Mouse (Mus musculus) forebrain, embryonic 14.5 days (tissue): ENCODE results near the gene Arhgef12. TPM values are rescaled to one million over a fixed set of nuclear protein-coding genes. Genes with fewer than 3 reads are reported as not detected.
"Not testable (repeated sequence)": the region's sequence is repeated elsewhere in the genome, so short reads cannot be mapped to it uniquely, and the experiment has no call there.

Experiments
- ATAC-seq: fragments of 200-750 bp; cut with Nextera tagmentation; 2 replicates; pipeline ENCODE4 v1.8.0; 2017; ENCODE audit warnings: mild to moderate bottlenecking, moderate library complexity
- DNase-seq: peaks from one replicate; pipeline ENCODE4 v3.0.0-alpha.2; 2015; ENCODE audit warnings: low spot score
- H3K27ac ChIP-seq: fragments of 300-500 bp; sonication (generic); 2 replicates; pipeline ENCODE4 v1.5.1; 2014; ENCODE audit warnings: low read depth, mild to moderate bottlenecking, control low read depth, low read length, moderate library complexity
- H3K27me3 ChIP-seq: fragments of 300-500 bp; sonication (generic); replicated peaks from 2 replicates; pipeline ENCODE4 v1.6.1; 2014; ENCODE audit warnings: low read length, control low read depth, mixed read lengths; ENCODE audit not compliant: control insufficient read depth, insufficient read depth
- H3K36me3 ChIP-seq: fragments of 300-500 bp; sonication (generic); 2 replicates; pipeline ENCODE4 v1.6.1; 2014; ENCODE audit warnings: low read length, control low read depth; ENCODE audit not compliant: control insufficient read depth, insufficient read depth
- H3K4me1 ChIP-seq: fragments of 300-500 bp; sonication (generic); 2 replicates; pipeline ENCODE4 v1.6.1; 2014; ENCODE audit warnings: antibody characterized with exemption, low read length, control low read depth; ENCODE audit not compliant: control insufficient read depth, insufficient read depth
- H3K4me2 ChIP-seq: fragments of 300-500 bp; sonication (generic); 2 replicates; pipeline ENCODE4 v1.6.1; 2014; ENCODE audit warnings: mild to moderate bottlenecking, control low read depth, low read length
- H3K4me3 ChIP-seq: fragments of 300-500 bp; sonication (generic); 2 replicates; pipeline ENCODE4 v1.5.1; 2014; ENCODE audit warnings: low read depth, low read length, control low read depth
- H3K9ac ChIP-seq: fragments of 300-500 bp; sonication (generic); 2 replicates; pipeline ENCODE4 v1.6.1; 2014; ENCODE audit warnings: mild to moderate bottlenecking, low read length, control low read depth, moderate library complexity
- H3K9me3 ChIP-seq: fragments of 300-500 bp; sonication (generic); replicated peaks from 2 replicates; pipeline ENCODE4 v1.6.1; 2016; ENCODE audit warnings: low read length, control low read depth, mixed read lengths; ENCODE audit not compliant: control insufficient read depth
- WGBS: fragments of 180-500 bp; shearing (Covaris S2); extraction: QIAGEN DNeasy Blood & Tissue Kit; methylation state at CpG from one replicate; pipeline ENCODE4 v1.1.7; 2014; 5-methylcytosine and 5-hydroxymethylcytosine counted together
- polyA plus RNA-seq: library from polyadenylated mRNA; unstranded; fragments of >200 nt; fragmentation: Nextera tagmentation; extraction: Ambion mirVana; gene quantifications from 2 replicates; pipeline ENCODE4 v1.2.1, GENCODE M21; 2014

The Arhgef12 gene
- polyA plus RNA-seq, 1 experiment from 2014 or later: 14.2 TPM

DNA sequence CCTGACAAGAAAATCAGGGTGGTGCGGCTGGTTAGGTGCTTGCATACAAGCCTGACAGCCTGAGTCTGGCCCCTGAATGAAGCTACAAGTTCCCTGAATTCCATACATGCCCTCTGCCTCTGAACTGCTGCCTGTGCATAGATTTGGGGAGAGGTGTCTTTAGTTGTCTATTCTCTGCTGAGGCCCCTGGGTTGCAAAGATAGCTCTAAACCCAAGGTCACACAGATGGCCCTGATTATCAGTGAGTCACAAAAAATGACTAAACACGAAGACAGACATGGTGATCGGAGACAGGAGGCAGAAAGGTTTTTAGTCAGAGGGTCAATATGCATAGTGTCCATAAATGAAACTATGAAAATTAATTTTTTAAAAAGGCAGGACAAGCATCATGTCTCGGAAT lies 113.4 kb downstream of the Arhgef12 start:
- Histone ChIP-seq H3K36me3 (peaks cover 82% of the 10 kb centered on the region), H3K4me1 (no peaks in the 10 kb centered on the region), H3K9ac (no peak overlapping the region), H3K4me2 (no peak overlapping the region), H3K9me3 (no peaks in the 10 kb centered on the region), H3K27ac (no peak overlapping the region), H3K4me3 (no peak overlapping the region), H3K27me3 (no peaks in the 10 kb centered on the region)
- DNase-seq (no peak), ATAC-seq (no peak)
- 98% methylated on average over 4 of the region's 4 CpGs for WGBS

DNA sequence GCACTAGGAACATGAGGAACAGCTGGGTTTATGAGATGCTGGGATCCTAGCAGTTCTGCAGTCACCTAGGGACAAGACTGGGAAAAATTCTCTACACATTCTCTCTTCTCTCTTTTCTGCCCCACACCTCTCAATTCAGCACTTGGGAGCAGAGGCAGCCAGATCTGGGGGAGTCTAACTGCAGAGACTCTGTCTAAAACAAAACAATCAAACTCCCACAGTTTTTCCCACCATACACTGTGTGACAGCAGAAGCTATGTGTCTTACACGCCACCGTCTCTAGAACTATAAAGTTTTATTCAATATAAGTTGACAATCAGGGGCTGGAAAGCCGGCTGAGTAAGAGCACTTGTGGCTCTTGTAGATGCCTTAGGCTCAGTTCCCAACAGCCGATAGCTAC lies 119.1 kb downstream of the Arhgef12 start:
- H3K27ac ChIP-seq: no peak overlapping the region
- WGBS: 89% methylated on average over 4 of the region's 4 CpGs
- H3K4me2 ChIP-seq: no peak overlapping the region
- no peaks in the 10 kb centered on the region for H3K27me3 ChIP-seq
- peaks cover 85% of the 10 kb centered on the region for H3K36me3 ChIP-seq
- DNase-seq: no peak
- no peak overlapping the region for H3K9ac ChIP-seq
- no peak for ATAC-seq
- no peaks in the 10 kb centered on the region for H3K9me3 ChIP-seq
- no peaks in the 10 kb centered on the region for H3K4me1 ChIP-seq
- H3K4me3 ChIP-seq: no peak overlapping the region

DNA sequence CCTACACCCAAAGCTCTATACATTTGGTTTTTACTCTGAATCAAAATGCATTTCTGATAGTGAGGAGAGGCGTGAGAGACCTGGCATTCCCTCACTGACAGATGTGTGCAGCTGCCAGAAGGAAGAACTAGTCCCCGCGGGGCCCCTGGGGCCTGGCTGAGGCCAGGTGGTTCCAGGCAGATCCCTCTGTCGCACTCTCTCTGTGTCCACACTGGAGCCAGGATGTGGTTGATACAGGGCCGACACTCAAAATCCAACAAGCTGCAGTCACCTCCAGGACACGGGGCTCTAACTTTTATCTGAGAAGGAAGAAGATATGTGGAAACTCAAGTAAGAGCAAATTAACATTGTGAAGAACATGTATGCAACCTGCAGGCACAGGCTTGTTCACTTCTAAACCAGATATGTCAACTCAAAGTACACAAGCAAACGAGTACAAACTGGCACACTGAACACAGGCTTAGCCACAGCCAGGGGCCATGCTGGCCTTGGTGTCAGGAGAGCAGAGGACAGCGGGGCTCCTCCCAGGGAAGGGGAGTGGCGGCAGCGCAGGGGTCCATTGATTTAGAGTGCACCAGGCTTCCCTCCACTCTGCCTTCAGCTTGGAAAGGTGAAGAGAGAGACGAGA lies 138.0 kb downstream of the Arhgef12 start:
- H3K27ac ChIP-seq: no peak overlapping the region
- H3K27me3 ChIP-seq: no peaks in the 10 kb centered on the region
- no peak overlapping the region for H3K4me3 ChIP-seq
- H3K9ac ChIP-seq: no peak overlapping the region
- no peak for ATAC-seq
- peaks cover 75% of the 10 kb centered on the region for H3K36me3 ChIP-seq
- 63% methylated on average over 11 of the region's 11 CpGs for WGBS
- no peak for DNase-seq
- no peaks in the 10 kb centered on the region for H3K9me3 ChIP-seq
- H3K4me1 ChIP-seq: no peaks in the 10 kb centered on the region
- H3K4me2 ChIP-seq: no peak overlapping the region

DNA sequence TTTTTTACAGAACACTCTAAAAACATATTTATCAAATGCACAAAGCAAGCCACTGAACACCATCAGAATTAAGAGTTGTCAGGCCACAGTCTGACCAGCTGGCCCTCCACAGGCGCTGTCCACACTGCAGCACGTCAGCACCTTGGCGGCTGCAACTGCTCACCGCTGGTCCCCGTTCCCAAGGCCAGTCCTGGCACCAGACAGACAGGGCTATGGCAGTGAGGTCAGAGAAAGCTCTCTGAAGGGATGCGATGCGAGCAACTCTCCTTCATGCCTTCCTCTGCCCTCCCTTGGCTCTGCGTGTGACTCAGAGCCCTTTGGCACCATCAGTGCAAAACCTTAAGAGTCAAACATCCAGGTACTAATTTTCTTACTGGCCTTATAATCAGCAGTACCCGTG lies 139.3 kb downstream of the Arhgef12 start:
- DNase-seq: no peak
- Histone ChIP-seq H3K27me3 (no peaks in the 10 kb centered on the region), H3K27ac (no peak overlapping the region), H3K4me2 (no peak overlapping the region), H3K36me3 (peaks cover 63% of the 10 kb centered on the region), H3K4me3 (no peak overlapping the region), H3K9me3 (no peaks in the 10 kb centered on the region), H3K9ac (no peak overlapping the region), H3K4me1 (no peaks in the 10 kb centered on the region)
- WGBS: 87% methylated on average over 9 of the region's 9 CpGs
- ATAC-seq: no peak

DNA sequence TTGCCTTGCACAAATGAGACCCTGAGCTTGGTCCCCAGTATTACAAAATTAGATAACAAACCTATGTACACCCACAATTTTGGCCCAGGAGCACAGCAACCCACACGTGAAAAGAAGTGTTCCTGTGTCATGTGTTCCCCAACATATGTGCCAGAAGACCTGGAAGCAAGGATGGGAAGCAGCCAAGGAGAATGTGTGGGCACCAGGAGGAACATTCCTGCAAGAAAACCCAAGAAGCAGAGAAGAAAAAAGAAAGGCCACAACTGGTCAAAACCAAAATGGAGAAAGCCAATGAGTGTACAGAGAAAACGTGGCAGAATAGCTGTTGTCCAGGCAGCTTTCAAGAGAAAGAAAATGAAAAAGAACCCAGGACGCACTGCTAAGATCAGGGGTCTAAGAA lies 142.2 kb downstream of the Arhgef12 start:
- H3K4me1 ChIP-seq, H3K9ac ChIP-seq, DNase-seq, H3K9me3 ChIP-seq, H3K4me3 ChIP-seq, H3K27ac ChIP-seq, ATAC-seq, H3K27me3 ChIP-seq, H3K4me2 ChIP-seq: not testable (repeated sequence)
- H3K36me3 ChIP-seq: peaks cover 35% of the 10 kb centered on the region
- WGBS: 85% methylated on average over 2 of the region's 3 CpGs

DNA sequence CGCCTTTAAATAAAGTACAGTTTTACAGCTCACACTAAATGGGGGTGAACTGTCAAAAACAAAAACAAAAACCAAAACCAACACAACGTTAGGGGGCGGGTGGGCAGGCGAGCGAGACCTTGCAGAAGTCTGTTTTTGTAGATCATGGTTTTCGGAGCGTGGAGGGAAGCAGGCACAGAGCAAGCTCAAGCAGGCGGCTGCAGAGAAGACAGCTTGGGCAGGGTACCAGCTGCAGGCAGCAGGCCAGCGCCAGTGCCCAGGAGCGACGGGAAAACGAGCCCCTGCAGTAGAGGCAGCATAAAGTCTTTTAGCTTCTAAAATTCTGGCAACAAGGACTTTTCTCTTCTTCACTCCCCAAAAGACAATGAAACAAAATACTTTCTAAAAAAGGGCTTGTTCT lies 142.7 kb downstream of the Arhgef12 start:
- Histone ChIP-seq H3K4me3 (no peak overlapping the region), H3K4me1 (no peaks in the 10 kb centered on the region), H3K27me3 (no peaks in the 10 kb centered on the region), H3K27ac (0 out of 2 replicates have a peak overlapping the region, but pooled peaks have one; percentile 48), H3K9ac (no peak overlapping the region), H3K36me3 (peaks cover 30% of the 10 kb centered on the region), H3K9me3 (no peaks in the 10 kb centered on the region), H3K4me2 (no peak overlapping the region)
- ATAC-seq: no peak
- 71% methylated on average over 12 of the region's 12 CpGs for WGBS
- DNase-seq: peak; percentile 48

DNA sequence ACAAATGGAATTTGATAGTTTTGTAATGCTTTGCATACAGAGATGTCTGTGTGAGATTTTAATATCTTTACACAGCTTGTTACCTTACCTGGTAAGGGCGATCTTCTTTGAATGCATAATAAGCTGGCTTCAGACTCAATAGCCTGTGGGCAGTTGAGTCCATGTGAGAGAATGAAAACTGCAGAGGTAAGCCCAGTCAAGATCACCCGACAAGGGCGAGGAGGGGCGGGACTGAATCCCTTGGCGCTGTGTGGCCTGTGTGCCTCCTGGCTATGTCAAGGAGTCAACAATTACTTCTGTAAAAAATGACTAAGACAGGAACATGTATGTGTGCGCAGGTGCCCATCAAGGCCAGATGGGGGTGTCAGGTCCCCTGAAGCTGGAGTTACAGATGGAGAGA lies 144.5 kb downstream of the Arhgef12 start:
- no peak for DNase-seq
- no peaks in the 10 kb centered on the region for H3K9me3 ChIP-seq
- no peak overlapping the region for H3K4me2 ChIP-seq
- no peak overlapping the region for H3K4me3 ChIP-seq
- H3K36me3 ChIP-seq: peaks cover 12% of the 10 kb centered on the region
- H3K27ac ChIP-seq: no peak overlapping the region
- H3K4me1 ChIP-seq: no peaks in the 10 kb centered on the region
- H3K27me3 ChIP-seq: no peaks in the 10 kb centered on the region
- no peak for ATAC-seq
- WGBS: 85% methylated on average over 6 of the region's 6 CpGs
- H3K9ac ChIP-seq: no peak overlapping the region

DNA sequence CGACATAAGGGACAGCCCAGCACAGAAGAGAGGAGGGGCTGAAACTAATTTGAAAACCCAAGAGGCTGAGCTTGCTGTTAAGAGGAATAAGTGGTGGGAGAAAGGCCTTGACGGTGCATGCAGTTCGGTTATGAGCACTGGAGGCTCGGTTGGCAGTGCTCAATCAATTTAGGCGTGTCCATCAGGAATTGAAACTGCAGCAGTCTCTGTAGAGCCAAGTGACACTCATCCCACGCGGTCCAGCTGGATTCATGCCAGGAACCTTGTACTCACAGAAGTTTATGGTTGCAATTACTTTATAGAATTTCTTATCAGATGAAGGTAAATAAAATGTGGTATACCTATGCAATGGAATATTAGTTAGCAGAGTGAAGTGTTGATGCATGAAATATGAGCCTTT lies 148.6 kb downstream of the Arhgef12 start:
- Histone ChIP-seq H3K36me3 (no peaks in the 10 kb centered on the region), H3K9me3 (0 out of 2 replicates have a peak, but pooled peaks cover 3% of the 10 kb centered on the region), H3K27ac (no peak overlapping the region), H3K4me1 (peaks cover 4% of the 10 kb centered on the region; the same call in 1 of the 2 replicates), H3K4me2 (no peak overlapping the region), H3K9ac (no peak overlapping the region), H3K4me3 (no peak overlapping the region), H3K27me3 (no peaks in the 10 kb centered on the region)
- 72% methylated on average over 7 of the region's 7 CpGs for WGBS
- ATAC-seq: no peak
- DNase-seq: peak; percentile 34

DNA sequence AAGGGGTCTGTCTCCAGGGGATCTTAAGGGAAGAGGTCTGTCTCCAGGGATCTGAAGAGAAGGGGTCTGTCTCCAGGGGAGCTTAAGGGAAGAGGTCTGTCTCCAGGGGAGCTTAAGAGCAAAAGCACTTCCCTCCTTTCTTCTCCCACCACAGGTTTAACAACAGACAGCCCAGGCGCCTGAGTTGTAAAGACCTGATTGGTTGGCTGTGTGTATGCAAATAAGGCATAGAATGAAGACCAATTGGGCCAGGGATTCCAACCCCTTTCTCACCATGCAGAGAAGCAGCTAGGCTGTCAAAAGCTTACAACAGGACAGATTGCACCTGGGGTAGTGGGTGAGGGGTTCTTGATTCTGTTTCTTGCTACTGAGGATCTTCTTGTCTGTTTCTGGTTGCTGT lies 158.7 kb downstream of the Arhgef12 start:
- Histone ChIP-seq H3K36me3 (no peaks in the 10 kb centered on the region), H3K9ac (no peak overlapping the region), H3K27me3 (no peaks in the 10 kb centered on the region), H3K27ac (no peak overlapping the region), H3K4me3 (no peak overlapping the region), H3K9me3 (no peaks in the 10 kb centered on the region), H3K4me2 (no peak overlapping the region), H3K4me1 (no peaks in the 10 kb centered on the region)
- WGBS: 67% methylated on average over 1 of the region's 1 CpGs
- ATAC-seq (no peak), DNase-seq (no peak)
